Mouse (Mus musculus) E14TG2a.4 (cell line): ENCODE measurements at regions not wholly inside any gene's neighbourhood (a gene's known extent, or its start where the extent isn't known, plus 50 kb on each side); places are given as distances from the start of the nearest gene placed in this dataset.
A peak's percentile ranks its signal among the peaks of the same experiment; 100 is the strongest.

Source experiments
- H3K27me3 ChIP-seq: 2 replicates; pipeline ENCODE4 v1.6.1; 2014; ENCODE audit warnings: low read length, control low read depth; ENCODE audit not compliant: insufficient read depth
- H3K36me3 ChIP-seq: 2 replicates; pipeline ENCODE4 v1.6.1; 2014; ENCODE audit warnings: low read length, control low read depth; ENCODE audit not compliant: insufficient read depth
- H3K4me1 ChIP-seq: replicated peaks from 2 replicates; pipeline ENCODE4 v1.6.1; 2014; ENCODE audit warnings: low read depth, low read length, control low read depth
- H3K4me3 ChIP-seq: replicated peaks from 2 replicates; pipeline ENCODE4 v1.5.1; 2014; ENCODE audit warnings: mild to moderate bottlenecking, low read length
- H3K9me3 ChIP-seq: 2 replicates; pipeline ENCODE4 v1.6.1; 2014; ENCODE audit warnings: low read length, control low read depth
- CTCF ChIP-seq: conservative IDR thresholded peaks from 2 replicates; pipeline ENCODE4 v1.5.1; 2014; ENCODE audit warnings: low read length
- NANOG ChIP-seq: IDR thresholded peaks from 2 replicates; pipeline ENCODE4 v1.6.1; 2014; ENCODE audit warnings: borderline replicate concordance, low read length, mixed read lengths
- POU5F1 ChIP-seq: IDR thresholded peaks from 2 replicates; pipeline ENCODE4 v1.6.1; 2014; ENCODE audit warnings: low read length, borderline replicate concordance

DNA sequence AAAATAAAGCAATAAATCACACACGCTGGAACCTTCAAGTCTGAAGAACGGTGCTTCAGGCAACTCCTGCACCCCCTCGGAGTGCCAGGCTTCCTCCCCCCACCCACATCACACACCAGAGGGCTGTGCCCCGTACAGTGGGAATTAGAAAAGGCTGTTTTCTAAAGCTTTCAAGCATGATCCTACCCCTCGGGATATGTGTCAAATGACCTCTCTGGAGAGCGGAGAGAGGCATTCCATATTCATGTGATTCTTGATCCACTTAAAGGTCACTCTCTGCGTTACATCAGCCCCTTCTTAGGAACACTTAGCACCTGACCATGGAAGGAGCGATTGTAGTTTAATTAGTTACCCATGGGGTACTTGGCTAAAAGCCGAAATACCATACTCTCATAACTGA, 119.1 kb upstream of the Slc24a5 start:
- TF ChIP-seq NANOG (no peak), CTCF (no peak), POU5F1 (no peak)
- H3K27me3 ChIP-seq = peaks cover 27% of the 10 kb centered on the region; the same call in 1 of the 2 replicates
- no peak overlapping the region for H3K4me3 ChIP-seq
- H3K4me1 ChIP-seq = peaks cover 18% of the 10 kb centered on the region
- H3K9me3 ChIP-seq = peaks cover 7% of the 10 kb centered on the region
- H3K36me3 ChIP-seq = no peaks in the 10 kb centered on the region

DNA sequence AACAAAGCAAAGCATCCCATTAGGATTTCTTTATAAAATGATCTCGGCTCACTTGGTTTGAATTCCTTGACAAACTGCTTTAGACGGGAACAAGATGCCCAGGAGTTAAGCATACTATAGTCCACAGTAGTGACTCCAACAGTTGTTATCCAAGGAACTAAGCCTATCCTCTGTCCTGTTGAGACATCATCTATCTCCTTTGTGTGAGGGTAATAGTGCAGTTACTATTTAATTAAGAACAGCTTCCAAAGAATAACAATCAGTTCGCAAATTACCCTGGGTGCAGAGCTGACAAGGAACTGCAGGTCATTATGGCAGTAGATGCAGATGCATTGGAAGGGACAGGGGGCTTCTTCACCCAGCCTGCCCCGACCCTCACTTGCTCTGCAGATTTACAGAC, 115.7 kb upstream of the Slc24a5 start:
- H3K4me3 ChIP-seq = no peak overlapping the region
- peaks cover 32% of the 10 kb centered on the region for H3K4me1 ChIP-seq
- H3K9me3 ChIP-seq = no peaks in the 10 kb centered on the region
- TF ChIP-seq NANOG = peak; percentile 87
- no peak for TF ChIP-seq CTCF
- peaks cover 27% of the 10 kb centered on the region; the same call in 1 of the 2 replicates for H3K27me3 ChIP-seq
- H3K36me3 ChIP-seq = no peaks in the 10 kb centered on the region

DNA sequence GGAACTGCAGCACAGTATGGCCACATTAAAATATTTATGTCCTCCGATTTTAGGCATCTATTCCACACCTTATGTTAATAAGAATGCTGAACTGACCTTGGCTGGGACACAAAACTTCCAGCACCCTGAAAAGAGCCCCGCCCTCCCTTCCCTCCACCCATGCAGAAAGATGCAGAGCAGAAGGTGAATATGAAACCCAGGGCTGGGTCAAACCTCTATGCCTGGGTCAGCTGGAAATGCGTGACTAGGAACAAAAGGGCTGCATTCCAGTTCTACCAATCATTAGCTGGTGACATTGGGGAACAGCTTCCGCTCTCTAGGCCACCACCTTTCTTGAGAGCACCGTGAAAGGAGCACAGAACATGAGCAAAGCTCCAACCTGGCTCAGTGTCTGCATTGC, 114.9 kb upstream of the Slc24a5 start:
- peaks cover 27% of the 10 kb centered on the region; the same call in 1 of the 2 replicates for H3K27me3 ChIP-seq
- H3K36me3 ChIP-seq = no peaks in the 10 kb centered on the region
- H3K4me1 ChIP-seq = peaks cover 32% of the 10 kb centered on the region
- TF ChIP-seq POU5F1 (no peak), CTCF (no peak), NANOG (no peak)
- no peaks in the 10 kb centered on the region for H3K9me3 ChIP-seq
- no peak overlapping the region for H3K4me3 ChIP-seq

DNA sequence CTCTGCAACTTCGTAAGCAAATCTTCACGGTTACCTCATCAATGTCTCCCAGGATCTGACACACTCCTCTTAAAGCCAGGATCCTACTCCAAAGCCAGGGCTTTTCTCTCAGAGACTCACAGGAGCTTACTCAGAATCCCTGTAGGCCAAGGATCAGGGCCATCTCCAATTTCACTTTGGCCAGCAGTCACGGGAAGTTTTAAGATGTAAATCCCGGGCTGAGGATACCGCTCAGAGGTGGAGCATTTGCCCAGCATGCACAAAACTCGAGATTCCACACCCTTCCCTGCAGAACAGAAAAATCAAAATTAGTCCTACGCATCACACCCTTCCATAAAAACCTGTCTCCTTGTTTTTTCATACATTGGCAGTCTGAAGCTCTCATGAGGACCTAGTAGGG, 112.1 kb upstream of the Slc24a5 start:
- 0 out of 2 replicates have a peak, but pooled peaks cover 6% of the 10 kb centered on the region for H3K9me3 ChIP-seq
- no peaks in the 10 kb centered on the region for H3K36me3 ChIP-seq
- no peak overlapping the region for H3K4me3 ChIP-seq
- H3K27me3 ChIP-seq = peaks cover 8% of the 10 kb centered on the region; the same call in 1 of the 2 replicates
- TF ChIP-seq POU5F1 (no peak), NANOG (no peak), CTCF (no peak)
- peaks cover 32% of the 10 kb centered on the region for H3K4me1 ChIP-seq

DNA sequence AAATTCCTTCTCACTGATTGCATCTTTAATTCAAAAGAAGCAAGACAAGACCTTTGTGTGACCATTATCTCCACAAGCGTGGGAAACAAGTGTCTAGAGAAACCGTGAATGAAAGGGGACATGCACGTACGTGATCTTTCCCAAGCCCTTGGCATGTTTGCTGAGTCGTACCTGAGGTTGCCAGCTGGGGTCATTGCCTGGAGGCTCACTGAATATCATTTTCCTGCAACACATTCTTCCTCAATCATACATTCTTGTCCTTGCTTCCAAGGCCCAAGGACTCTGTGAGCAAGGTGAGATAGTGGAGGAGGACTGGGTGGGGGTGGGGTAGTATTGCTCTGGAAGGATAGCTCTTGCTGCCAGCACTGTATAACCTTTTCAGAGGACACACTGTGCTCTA, 108.5 kb upstream of the Slc24a5 start:
- no peak for TF ChIP-seq POU5F1
- no peak for TF ChIP-seq CTCF
- TF ChIP-seq NANOG = no peak
- 0 out of 2 replicates have a peak, but pooled peaks cover 6% of the 10 kb centered on the region for H3K9me3 ChIP-seq
- no peak overlapping the region for H3K4me3 ChIP-seq
- peaks cover 14% of the 10 kb centered on the region for H3K4me1 ChIP-seq
- no peaks in the 10 kb centered on the region for H3K36me3 ChIP-seq
- no peaks in the 10 kb centered on the region for H3K27me3 ChIP-seq

DNA sequence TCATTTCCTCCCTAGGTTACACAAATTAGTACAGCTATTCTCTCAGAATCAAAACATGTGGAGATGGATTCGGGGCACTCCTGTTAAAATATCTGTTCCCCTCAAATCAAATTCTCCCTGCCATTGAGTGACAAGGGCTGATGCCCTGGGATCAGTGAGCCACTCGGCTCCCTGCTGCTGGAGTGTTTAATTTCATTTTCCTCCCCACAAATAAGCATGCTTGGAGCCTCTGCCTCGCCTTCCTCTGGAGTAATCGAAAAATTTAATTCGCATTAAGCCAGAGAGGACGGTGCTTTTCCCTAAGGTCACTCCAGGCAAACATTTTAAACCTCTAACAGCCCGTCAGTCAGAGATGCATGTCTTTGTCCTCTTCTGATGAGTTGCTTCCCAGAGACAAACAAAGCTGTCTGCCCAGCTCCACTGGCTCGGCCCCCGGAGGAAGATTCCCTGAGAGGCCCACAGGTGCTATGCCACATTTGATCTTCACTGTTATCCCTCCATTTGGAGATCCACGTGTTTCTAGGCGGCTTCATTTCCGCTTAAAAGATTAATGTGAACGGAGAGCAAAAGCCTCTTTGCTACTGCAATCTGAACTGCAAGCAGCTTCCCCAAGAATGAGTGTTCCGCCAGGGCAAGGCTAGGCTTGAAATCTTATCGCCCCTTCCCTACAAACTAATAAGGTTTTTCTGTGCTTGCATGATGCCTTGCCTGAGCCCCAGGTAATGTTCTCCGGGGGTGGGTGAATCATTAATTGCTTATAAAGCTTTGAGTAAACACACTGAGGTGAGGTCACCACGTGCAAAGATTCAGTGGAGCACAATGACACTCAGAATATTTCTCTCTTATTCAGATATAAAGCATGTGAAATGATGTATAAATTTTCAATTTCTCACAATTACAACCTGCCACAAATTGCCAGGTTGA, 95.8 kb upstream of the Slc24a5 start:
- Histone ChIP-seq H3K9me3 (no peaks in the 10 kb centered on the region), H3K4me3 (no peak overlapping the region), H3K27me3 (no peaks in the 10 kb centered on the region), H3K36me3 (no peaks in the 10 kb centered on the region), H3K4me1 (no peaks in the 10 kb centered on the region)
- TF ChIP-seq CTCF (no peak), POU5F1 (no peak), NANOG (no peak)

DNA sequence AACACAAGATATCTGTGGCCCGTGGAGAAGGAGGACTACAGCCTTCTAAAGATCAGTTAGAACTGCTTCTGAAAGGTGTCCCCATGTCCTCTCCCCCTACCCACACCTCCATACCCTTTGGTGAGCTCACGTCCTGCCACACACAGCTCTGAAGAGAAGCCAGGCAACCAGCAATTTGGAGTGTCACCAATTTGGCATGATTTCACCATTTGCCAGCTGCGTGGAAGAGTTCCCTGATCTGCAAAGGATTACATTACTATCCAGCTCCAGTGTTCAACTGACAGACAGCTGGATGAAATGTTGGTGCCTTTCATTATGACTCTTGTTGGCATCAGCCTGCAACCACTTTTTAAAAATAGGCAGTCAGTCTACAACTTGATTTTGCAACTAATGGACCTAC, 92.8 kb upstream of the Slc24a5 start:
- Histone ChIP-seq H3K4me1 (no peaks in the 10 kb centered on the region), H3K27me3 (no peaks in the 10 kb centered on the region), H3K9me3 (no peaks in the 10 kb centered on the region), H3K4me3 (no peak overlapping the region), H3K36me3 (no peaks in the 10 kb centered on the region)
- TF ChIP-seq CTCF (no peak), POU5F1 (no peak), NANOG (no peak)

DNA sequence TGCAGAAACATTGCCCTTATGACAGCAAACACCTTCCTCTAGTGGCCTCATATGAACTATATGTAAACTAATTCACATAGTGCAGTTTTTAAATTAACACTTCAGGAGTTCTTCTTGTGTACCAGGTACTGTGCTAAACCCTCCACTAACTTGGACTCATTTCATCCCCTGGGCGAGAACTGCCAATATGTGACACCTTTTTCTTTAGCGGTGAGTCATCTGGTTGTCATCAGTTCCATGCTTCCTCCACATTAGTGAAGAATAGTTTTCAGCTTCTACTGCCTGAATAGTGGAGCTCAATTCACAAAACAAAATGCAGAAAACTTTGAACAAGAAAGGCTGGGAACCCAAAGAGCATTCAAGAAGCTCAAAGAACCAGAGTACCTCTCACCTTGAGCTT, 76.9 kb upstream of the Slc24a5 start:
- Histone ChIP-seq H3K36me3 (no peaks in the 10 kb centered on the region), H3K4me1 (no peaks in the 10 kb centered on the region), H3K4me3 (no peak overlapping the region), H3K9me3 (peaks cover 8% of the 10 kb centered on the region), H3K27me3 (no peaks in the 10 kb centered on the region)
- TF ChIP-seq CTCF = no peak
- TF ChIP-seq POU5F1 = no peak
- TF ChIP-seq NANOG = no peak

DNA sequence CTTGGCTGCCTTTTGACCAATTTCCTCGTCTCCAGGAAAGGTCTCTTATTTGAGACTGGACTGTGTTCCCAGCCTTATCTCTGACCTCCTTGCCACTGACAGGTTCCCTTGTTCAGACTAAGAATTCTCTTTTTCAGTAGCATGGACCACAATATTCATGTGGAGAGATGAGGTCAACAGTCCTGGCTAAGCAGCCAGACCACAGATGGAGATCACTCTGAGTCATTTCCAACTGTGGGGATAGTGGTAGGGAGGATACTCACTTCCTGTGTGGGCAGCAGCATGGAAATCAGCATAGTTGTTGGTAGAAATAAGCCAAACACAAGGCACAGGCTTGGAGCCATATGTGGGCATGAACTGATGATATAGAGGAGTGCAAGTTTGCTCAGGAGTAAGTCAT, 52.9 kb upstream of the Slc24a5 start:
- TF ChIP-seq NANOG (no peak), CTCF (no peak), POU5F1 (no peak)
- 0 out of 2 replicates have a peak, but pooled peaks cover 3% of the 10 kb centered on the region for H3K9me3 ChIP-seq
- H3K4me3 ChIP-seq = no peak overlapping the region
- H3K27me3 ChIP-seq = no peaks in the 10 kb centered on the region
- no peaks in the 10 kb centered on the region for H3K36me3 ChIP-seq
- no peaks in the 10 kb centered on the region for H3K4me1 ChIP-seq
